Comparison of ENCODE assay signal across 21 mouse cellular contexts in genomic region chr1:118548769-118549168, GRCm38 (mm10).
DNase-seq lines count a peak whose midpoint lies in the region; TF ChIP-seq lines count a peak whose summit lies in the region.
"Had no signal": no experiment of that assay in that cellular context is flagged by ENCODE, and none has a peak within 500 bp of the region (broad histone marks: within the 10 kb centered on the region; RNA-seq: fewer than 3 reads in every experiment).

No protein-coding gene starts in this region.

- no peak overlapping the region for H3K4me3 ChIP-seq in left cerebral cortex, adult 2 months
- H3K4me3 ChIP-seq: forebrain, embryonic 10.5 days; forebrain, embryonic 13.5 days; heart, embryonic 12.5 days; heart, embryonic 15.5 days; hindbrain, embryonic 10.5 days; hindbrain, embryonic 13.5 days had no signal

- DNase-seq in left cerebral cortex, adult 11 months (ENCODE audit: low spot score), result peak; percentile 25
- no peak for DNase-seq in left cerebral cortex, adult 2 months (ENCODE audit: extremely low spot score in 1 of 2, low spot score in 2 of 2)
- peak; percentile 32 for DNase-seq in right cerebral cortex, adult 18-20 months
- no peak for DNase-seq in right cerebral cortex, postnatal 25 days
- DNase-seq in telencephalon, adult 2 months (ENCODE audit: low read depth, low spot score), result peak; percentile 41
- no peak for DNase-seq in adrenal gland, adult 2 months
- DNase-seq: adrenal gland, adult 8-10 months; adrenal gland, postnatal 25 days; cerebellum, adult 18-20 months; cerebellum, adult 9-10 months; cerebellum, postnatal 14 days; gastrocnemius, postnatal 25 days; heart, adult 18-20 months; heart, postnatal 10 days; heart, postnatal 36 days had no signal

- intact Hi-C loops in left cerebral cortex, adult 2 months (cut with DNase I), result no loop called here

- no peak overlapping the region for H3K27ac ChIP-seq in left cerebral cortex, adult 2 months
- H3K27ac ChIP-seq: forebrain, embryonic 10.5 days; forebrain, embryonic 13.5 days; heart, embryonic 15.5 days; hindbrain, embryonic 10.5 days; hindbrain, embryonic 13.5 days had no signal

- TF ChIP-seq CTCF in left cerebral cortex, adult 2 months (IDR thresholded peaks at IDR 0.05), result no peak

Comparison
In these comparisons a context has a peak if more than half of its experiments do, and no peak if none do; other contexts are left out.
1. DNase-seq: peak in left cerebral cortex, adult 11 months (single experiment), right cerebral cortex, adult 18-20 months (single experiment) and telencephalon, adult 2 months (single experiment); none in left cerebral cortex, adult 2 months (0 of 2), right cerebral cortex, postnatal 25 days (single experiment) and adrenal gland, adult 2 months (single experiment).